Mouse (Mus musculus): ENCODE measurements around the gene Kcnk1. TPM values are rescaled to one million over a fixed set of nuclear protein-coding genes. Genes with fewer than 3 reads are reported as not detected.

Kcnk1 gene
- polyA plus RNA-seq, 1 experiment from 2014 or later, result 10.1 TPM

DNA sequence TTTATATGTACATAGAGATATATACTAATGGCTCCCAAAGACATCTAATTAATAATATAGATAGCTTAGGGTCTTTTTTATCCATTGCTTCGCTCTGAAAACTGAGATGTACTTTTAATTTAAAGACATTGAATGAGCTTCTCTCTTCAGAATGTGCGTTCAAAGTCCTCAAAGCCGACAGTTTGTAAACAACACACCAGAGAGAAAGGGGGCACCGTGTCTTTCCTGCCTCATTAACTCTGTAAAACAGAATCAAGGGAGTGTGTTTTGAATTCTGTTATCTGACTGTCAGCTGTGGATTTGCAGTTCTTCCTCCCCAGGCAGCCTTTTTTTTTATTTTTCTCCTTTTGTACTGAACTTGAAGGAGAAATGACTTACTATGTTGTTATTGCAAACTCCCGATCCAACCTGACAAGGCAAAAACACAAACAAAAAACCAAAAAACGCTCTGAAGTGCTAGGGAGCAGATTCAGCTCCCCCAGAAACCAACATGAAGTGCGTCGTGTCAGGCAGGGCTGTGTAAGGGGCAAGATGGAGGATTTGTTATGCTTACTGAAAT lies 69.7 kb downstream of the Kcnk1 start:
- no peak for ATAC-seq (ENCODE audit: low FRiP score)
- 27% methylated on average over 8 of the region's 8 CpGs for WGBS
- peaks cover 7% of the 10 kb centered on the region; the same call in 1 of the 2 replicates for H3K27me3 ChIP-seq
- H3K4me3 ChIP-seq, result no peak overlapping the region
- no peaks in the 10 kb centered on the region for H3K9me3 ChIP-seq
- H3K36me3 ChIP-seq, result no peaks in the 10 kb centered on the region
- H3K9ac ChIP-seq, result no peak overlapping the region
- peak overlapping the region; percentile 13; the same call in 1 of the 2 replicates for H3K27ac ChIP-seq
- H3K4me1 ChIP-seq (replicated peaks), result peaks cover 21% of the 10 kb centered on the region
- H3K4me2 ChIP-seq, result no peak overlapping the region

DNA sequence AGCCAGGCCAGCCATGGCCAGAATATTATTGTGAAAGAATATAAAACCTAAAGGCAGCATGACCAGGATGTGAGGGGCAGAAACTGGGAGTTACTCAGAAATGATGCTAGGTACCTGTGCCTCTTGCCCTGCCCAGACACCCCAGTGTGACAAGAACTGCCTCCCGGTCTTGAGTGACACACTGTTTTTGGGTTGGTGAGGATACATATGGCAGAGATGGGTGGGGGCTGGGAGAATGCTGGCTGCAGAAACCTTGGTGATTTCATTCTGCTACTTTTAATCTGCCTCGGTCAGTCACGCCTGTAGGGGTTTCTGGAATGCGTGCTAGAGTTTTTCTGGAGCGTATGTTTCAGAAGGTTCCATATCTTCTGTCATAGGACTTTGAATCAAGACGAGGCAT lies 72.3 kb downstream of the Kcnk1 start:
- Histone ChIP-seq H3K9me3 (no peaks in the 10 kb centered on the region), H3K36me3 (no peaks in the 10 kb centered on the region), H3K4me1 (replicated peaks) (peaks cover 25% of the 10 kb centered on the region), H3K27ac (no peak overlapping the region), H3K4me3 (no peak overlapping the region), H3K9ac (no peak overlapping the region), H3K4me2 (no peak overlapping the region), H3K27me3 (peaks cover 8% of the 10 kb centered on the region)
- WGBS, result 72% methylated on average over 6 of the region's 6 CpGs
- ATAC-seq (ENCODE audit: low FRiP score), result no peak

DNA sequence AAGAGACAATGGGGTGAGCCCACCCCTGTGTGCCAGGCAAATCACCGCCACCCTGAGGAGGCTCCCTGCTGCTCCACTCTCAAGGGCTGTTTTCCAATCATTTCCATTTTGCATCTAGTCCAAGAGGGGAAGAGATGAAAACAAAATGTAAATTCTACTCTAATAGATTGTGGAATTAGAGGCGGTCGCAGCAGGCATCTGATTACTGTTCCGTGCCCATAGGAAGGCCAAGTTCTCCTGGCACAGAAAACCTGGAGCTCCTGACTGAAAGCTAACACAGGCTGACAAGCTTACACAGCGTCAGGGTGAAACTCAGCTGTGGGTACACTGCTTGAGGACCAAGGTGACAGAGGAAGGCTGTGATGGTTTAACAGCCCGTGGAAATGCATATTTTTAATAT lies 73.2 kb downstream of the Kcnk1 start:
- Histone ChIP-seq H3K4me2 (no peak overlapping the region), H3K9me3 (no peaks in the 10 kb centered on the region), H3K27me3 (peaks cover 3% of the 10 kb centered on the region; the same call in 1 of the 2 replicates), H3K4me1 (replicated peaks) (peaks cover 31% of the 10 kb centered on the region), H3K36me3 (no peaks in the 10 kb centered on the region), H3K9ac (no peak overlapping the region), H3K27ac (no peak overlapping the region; the same call in 1 of the 2 replicates), H3K4me3 (no peak overlapping the region)
- no peak for ATAC-seq (ENCODE audit: low FRiP score)
- 70% methylated on average over 6 of the region's 6 CpGs for WGBS

DNA sequence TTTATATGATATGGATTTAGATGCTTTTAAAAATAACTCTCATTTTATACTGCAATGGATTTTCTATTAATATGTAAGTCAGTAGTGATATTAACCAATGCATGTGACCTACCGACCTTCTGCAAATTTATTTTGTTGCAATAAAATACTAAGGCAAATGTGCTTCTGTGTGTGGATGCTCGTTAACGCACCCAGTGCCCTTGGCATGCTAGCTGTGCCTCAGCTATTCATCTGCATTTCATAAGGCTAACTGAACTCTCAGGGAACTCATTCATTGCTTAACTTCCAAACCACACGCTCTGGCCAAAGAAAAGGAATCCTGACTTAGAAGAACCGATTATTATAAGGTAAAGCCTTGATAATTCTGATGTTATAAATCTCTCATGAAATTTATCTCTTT lies 77.7 kb downstream of the Kcnk1 start:
- Histone ChIP-seq H3K9ac (no peak overlapping the region), H3K4me3 (no peak overlapping the region), H3K27ac (peak overlapping the region; percentile 60), H3K9me3 (no peaks in the 10 kb centered on the region), H3K27me3 (peaks cover 7% of the 10 kb centered on the region; the same call in 1 of the 2 replicates), H3K4me1 (replicated peaks) (peaks cover 31% of the 10 kb centered on the region), H3K36me3 (no peaks in the 10 kb centered on the region), H3K4me2 (peak overlapping the region; percentile 37)
- no peak for ATAC-seq (ENCODE audit: low FRiP score)
- WGBS, result 30% methylated on average over 5 of the region's 5 CpGs

DNA sequence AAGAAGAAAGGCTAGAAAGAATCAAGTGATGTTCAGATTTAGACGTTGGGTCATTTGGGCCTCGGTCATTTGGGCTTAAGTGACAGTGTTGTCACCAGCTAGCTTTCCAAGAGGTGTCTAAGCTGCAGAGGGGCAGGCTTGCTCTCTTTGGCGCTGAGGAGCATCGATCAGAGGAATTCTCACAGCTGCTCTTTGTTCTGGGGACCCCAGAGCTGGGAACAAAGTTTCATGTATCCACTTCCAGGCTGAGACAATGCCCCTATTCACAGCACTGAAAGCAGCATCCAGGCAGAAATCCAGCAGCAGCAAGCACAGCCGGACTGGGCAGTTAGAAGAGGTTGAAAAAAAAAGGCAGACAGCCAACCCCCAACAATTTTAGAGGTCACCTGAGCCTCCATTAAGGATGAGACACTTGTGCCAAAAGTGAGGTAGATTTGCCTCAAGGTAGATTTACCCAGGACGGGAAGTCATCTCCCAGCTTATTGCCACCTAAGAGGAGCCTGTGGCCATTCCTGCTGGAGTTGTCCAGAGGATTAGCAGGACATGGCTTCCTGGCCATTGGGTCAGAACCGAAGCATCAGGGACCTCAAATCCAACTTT lies 78.3 kb downstream of the Kcnk1 start:
- Histone ChIP-seq H3K36me3 (no peaks in the 10 kb centered on the region), H3K27ac (peak overlapping the region; percentile 60), H3K4me1 (replicated peaks) (peaks cover 26% of the 10 kb centered on the region), H3K4me2 (peak overlapping the region; percentile 37), H3K4me3 (no peak overlapping the region), H3K9ac (no peak overlapping the region), H3K27me3 (peaks cover 9% of the 10 kb centered on the region; the same call in 1 of the 2 replicates), H3K9me3 (no peaks in the 10 kb centered on the region)
- WGBS, result 16% methylated on average over 7 of the region's 7 CpGs
- peak; percentile 73 for ATAC-seq (ENCODE audit: low FRiP score)

DNA sequence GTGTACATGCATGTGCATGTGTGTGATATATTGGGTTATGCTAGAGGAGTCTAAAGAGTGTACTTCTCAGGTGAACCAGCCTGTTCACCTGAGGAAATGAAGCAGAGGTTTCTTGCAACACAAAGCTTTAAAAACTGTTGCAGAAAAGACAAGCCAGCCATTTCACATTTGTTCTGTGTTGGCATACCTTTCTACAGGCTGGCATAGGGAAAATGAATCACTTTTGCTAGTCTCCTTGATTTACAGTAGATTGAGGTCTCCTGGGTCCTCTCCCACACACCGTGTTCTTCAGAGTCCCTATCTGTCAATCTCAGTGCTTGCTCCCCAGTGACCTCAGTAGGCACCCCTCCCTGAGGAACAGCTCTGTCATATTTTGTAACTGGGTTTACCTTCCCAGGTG lies 79.1 kb downstream of the Kcnk1 start:
- Histone ChIP-seq H3K4me3 (no peak overlapping the region), H3K9ac (no peak overlapping the region), H3K4me1 (replicated peaks) (peaks cover 22% of the 10 kb centered on the region), H3K36me3 (no peaks in the 10 kb centered on the region), H3K9me3 (no peaks in the 10 kb centered on the region), H3K27me3 (peaks cover 9% of the 10 kb centered on the region; the same call in 1 of the 2 replicates), H3K27ac (no peak overlapping the region), H3K4me2 (no peak overlapping the region)
- WGBS, result 73% methylated on average over 1 of the region's 1 CpGs
- no peak for ATAC-seq (ENCODE audit: low FRiP score)

DNA sequence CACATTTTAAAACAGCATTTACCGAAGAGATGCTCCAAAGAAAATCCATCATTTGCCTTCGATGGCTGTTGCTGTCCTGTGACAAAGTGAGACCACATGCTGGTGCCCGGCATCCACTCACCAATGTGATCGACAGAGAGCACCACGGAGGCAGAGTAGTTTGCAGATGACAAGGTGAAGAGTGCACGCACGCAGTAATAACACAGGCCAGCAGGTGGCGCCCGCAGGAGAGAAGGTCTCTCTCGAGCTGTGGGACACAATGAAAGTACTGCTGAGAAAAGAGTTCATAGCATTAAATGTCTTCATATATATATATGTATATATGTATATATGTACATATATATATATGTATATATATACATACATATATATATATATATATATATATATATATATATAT lies 80.4 kb downstream of the Kcnk1 start:
- WGBS, result 9% methylated on average over 10 of the region's 10 CpGs
- no peak overlapping the region for H3K27ac ChIP-seq
- H3K4me3 ChIP-seq, result no peak overlapping the region
- H3K4me2 ChIP-seq, result no peak overlapping the region
- ATAC-seq (ENCODE audit: low FRiP score), result no peak
- no peaks in the 10 kb centered on the region for H3K36me3 ChIP-seq
- no peak overlapping the region for H3K9ac ChIP-seq
- H3K9me3 ChIP-seq, result no peaks in the 10 kb centered on the region
- peaks cover 9% of the 10 kb centered on the region; the same call in 1 of the 2 replicates for H3K27me3 ChIP-seq
- peaks cover 22% of the 10 kb centered on the region for H3K4me1 ChIP-seq (replicated peaks)

Other genes starting within 250 kb of the Kcnk1 start
- gene Pcnx2, start 96.9 kb upstream of the Kcnk1 start, polyA plus RNA-seq (2015; fragmentation: Nextera tagmentation; extraction: Ambion mirVana), result 3.3 and 4.6 TPM in 2 replicates
- gene Map3k21, start 84.7 kb upstream of the Kcnk1 start, polyA plus RNA-seq (2015; fragmentation: Nextera tagmentation; extraction: Ambion mirVana), result 0.29 and 0.48 TPM in 2 replicates

Data from hindbrain, embryonic 13.5 days (tissue).